Mouse (Mus musculus) T-helper 2 cell (primary cell): Measurements from ENCODE around the gene Lcn10.
"Not testable (repeated sequence)": the region's sequence is repeated elsewhere in the genome, so short reads cannot be mapped to it uniquely, and the experiment has no call there.

Experiments used
- in situ Hi-C: fragments of 300-600 bp; cut with MboI, MseI; formaldehyde crosslinking; loops from one replicate; pipeline ENCODE4 v1.15.1; 2025; ENCODE audit warnings: high pct_unique_total_duplicates

Gene Lcn10

DNA sequence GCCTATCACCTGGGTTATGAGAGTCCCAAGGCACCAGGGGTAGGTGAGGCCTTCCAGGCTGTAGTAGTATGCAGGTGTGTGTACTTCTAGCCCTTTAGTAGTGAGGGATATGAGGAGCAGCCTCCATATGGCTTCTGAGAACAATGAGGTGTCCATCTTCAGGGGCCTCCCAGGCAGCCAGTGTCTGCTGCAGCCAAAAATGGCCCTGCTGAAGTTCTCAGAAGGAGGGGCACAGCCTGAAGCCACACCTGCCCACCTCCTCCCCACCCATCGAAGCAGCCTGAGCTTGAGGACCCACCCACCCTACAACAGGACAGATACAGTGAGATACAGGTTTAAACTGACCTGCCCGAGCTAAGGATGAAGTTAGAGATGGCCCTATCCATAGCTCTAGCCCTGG, at the start of gene Lcn10:
Lcn10 (plus strand) TSS at position 301 of the 400 bp plus-strand sequence.
- in situ Hi-C loops: no loop called here

DNA sequence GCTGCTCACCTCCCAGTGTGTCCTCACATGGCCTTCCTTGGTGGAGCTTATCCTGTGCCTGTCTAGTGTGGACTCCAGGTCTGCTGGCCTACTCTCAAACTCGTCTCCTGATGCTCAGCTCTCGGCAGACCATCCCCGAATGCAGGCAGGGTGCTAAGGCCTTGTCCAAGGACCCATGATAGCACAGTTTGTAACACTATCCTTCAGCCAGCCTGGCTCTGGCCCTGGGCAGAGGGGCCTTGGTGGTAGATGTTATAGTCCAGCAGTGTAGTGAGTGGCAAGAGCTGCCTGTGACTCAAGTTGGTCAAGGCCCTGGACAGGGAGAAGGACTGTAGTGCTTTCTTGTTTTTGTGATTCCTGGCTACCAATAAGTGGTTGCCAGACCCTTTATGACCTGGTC, 48.9 kb upstream of the Lcn10 start:
- in situ Hi-C loops: no loop called here

DNA sequence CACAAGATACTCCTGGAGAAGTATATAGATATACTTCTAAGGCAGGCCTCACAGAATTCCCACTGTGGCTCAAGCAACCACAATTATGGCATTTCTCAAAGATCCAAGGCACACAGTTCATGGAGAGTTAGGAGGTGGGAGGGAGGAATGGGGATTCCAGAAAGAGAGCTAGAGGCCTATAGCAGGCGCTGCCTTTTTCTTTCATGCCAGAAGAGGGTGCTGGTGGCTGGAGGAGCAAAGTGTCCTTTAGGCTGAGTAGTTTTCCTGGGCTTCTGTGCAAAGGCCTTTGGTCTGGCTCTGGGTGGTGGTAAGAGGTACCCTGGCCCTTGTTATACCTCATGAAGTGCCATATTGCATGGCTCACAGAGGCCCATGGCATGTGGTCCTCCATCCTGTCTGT, 48.5 kb upstream of the Lcn10 start:
- in situ Hi-C loops: no loop called here

DNA sequence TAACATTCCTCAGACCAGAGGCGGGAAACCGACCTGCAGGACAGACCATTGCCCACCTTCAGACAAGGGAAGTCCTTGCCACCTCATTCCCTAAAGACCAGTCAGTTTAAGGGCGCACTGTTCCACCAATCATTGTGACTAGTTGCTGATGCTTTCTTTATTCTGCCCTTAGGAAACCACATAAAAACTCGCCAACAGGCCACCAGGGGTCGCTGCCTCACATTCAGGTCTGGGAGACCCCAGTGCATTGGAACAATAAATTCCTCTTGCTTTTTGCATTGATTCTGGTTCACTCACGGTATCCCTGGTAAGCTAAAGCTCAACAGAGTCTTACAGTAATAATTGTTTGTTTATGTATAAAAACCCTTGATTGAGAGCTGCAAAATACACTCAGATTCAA, 42.6 kb upstream of the Lcn10 start:
- in situ Hi-C loops: no loop called here

DNA sequence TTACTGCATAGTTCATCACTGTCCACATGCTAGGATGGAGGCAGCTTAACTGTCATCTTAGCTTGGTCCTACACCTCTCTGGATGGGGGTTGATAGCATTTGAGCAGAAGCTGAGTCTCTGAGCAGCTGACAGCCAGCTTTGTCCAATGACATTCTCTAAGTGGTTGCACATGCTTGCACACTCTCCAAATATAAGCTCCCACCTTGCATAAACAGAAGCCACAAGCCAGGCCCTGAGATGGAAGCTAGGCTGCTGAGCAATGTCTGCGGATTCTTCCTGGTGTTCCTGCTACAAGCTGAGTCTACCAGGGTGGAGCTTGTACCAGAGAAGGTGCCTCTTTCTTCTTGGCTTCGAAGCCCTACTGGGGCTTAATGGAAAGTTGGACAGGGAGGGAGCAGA, 29.6 kb upstream of the Lcn10 start, which contains the start of gene Lcn8:
Lcn8 (plus strand) TSS at position 219 of the 400 bp plus-strand sequence.
- in situ Hi-C loops: no loop called here

DNA sequence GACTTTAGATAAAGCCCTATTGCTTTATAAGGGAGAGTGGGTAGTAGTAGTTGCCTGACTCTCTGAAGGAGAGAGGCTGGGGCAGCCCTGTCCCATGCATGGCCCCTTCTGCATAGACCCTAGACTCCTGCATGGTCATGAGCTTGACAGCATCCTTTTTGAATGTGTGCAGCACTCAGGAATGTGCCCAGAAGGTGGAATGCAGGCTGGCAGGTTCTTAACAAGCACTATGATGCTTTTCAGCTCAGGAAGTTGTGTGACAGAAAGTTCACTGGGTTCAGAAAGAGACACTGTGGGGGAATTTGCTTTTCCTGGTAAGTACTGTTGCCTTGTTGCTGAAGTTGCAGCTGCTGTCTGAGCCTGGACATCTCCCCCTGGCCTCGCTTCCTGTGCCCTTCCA, 28.0 kb upstream of the Lcn10 start:
- in situ Hi-C loops: no loop called here

DNA sequence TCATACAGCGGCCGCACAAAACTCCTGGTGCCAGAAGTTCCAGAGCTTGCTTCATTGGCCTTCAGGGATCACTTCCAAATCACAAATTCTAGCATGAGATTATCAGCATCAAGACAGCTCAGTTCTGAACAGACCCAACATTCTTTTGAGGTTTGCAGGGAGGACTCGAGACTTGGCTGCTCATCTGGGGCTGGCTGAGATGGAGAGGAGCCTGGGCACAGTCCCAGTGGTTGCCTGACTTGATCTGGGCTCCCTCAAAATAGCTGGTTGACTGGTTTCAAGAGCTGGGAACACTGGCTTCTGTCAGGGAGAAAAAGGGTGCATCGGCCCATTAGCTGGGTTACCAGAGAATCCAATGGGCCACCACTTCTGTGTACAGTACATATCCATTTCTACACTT, 25.8 kb upstream of the Lcn10 start:
- in situ Hi-C loops: no loop called here

DNA sequence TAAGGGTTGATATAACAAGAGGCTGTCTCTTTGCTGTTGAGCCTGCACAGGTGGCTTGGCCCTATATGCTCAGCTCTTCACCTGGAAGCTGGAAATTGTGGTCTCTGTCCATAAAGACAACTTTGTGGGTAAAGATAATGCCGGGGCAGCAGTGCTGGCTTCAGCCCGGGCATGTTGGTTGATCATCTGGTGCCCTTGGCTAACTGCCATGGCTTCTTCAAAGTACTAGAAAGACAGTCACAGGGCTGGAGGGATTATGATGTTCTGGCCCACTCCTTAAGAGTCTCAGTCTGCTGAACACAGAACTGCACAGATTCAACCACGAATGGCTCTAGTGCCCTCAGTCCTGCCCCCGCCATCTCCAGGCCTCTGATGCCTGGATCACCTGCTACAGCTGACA, 25.3 kb upstream of the Lcn10 start:
- in situ Hi-C loops: no loop called here

DNA sequence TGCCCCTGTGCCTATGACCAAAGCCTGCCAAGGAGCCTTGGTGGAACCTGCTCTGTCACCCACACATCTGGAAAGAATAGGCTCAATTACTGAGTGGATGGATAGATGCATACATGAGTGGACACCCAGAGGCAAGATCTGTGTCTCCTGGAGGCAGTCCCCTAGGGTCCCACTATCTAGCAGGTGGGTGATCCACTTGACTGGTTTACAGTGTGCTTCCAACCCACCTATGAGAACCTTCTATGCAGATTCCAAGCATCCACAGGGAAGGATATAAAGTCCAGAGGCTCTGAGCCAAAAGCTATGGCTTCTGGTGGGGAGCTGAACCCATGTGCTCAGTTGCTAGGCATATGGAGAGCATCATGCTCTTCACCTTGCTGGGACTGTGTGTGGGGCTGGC, 24.9 kb upstream of the Lcn10 start, which contains the start of gene Lcn5:
Lcn5 (plus strand) TSS at position 301 of the 400 bp plus-strand sequence.
- in situ Hi-C loops: no loop called here

DNA sequence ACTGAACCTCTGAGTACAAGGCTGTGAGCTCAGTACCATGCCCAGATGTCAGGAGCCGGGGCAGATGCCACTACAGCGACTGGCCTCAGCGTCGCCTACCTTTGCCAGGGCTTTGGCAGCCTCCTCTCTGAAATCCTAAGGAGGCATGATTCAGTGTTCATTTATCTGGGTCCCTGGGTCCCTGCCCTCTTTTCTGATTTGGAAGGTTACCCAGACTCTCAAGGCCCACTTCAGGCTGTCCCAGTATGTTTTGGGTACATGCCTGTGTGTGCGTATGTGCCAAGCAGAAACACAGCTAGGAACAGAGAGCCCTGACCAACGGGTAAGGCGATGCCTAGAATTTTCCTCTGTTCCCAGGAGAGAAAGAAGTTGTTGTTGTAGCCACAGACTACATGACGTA, 22.2 kb upstream of the Lcn10 start:
- in situ Hi-C loops: no loop called here

DNA sequence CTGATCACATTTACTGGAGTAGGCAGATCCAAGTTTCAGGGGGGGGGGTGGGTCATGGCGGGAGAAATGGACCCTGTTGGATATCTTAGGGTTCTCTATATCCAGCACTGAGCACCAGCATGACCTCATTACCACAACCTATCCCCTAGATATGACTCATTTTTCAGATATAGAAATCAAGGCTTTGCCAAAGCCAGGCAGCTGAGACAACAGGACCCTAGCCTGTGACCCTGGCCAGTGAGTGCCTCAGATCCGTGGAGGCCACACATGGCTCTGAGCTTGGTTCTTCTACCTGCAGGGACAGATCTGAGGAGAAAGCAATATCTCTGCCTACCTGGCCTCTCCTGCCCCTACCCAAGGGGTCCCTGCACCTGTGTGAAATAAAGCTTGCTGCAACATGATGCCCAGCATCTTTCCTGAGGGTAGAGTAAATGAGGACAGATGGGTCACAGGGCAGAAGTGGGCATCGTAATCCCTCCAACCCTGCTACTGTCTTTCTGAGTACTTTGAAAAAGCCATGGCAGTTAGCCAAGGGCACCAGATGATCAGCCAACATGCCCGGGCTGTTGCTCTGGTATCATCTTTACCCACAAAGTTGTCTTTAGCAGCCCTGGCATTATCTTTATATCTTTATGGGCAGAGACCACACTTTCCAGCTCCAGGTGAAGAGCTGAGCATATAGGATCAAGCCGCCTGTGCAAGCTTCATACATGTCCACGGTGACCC, 21.1 kb upstream of the Lcn10 start:
- in situ Hi-C loops: no loop called here

DNA sequence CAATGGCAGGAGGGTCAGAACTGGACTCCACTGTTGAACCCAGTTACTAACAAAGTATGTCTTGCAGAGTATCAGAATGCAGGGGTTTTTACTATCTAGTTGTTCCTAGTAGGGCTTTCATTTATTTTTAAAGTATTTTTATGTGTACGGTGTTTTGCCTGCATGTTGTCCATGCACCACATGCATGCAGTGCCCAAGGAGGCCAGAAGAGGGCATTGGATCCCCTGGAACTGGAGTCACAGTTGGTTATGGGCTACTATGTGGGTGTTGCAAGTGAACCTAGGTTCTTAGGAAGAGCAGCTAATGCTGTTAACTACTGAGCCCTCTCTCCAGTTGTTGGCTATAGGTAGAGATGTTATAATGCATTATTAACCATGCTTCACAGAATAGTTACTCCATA, 19.0 kb upstream of the Lcn10 start:
- in situ Hi-C loops: no loop called here

DNA sequence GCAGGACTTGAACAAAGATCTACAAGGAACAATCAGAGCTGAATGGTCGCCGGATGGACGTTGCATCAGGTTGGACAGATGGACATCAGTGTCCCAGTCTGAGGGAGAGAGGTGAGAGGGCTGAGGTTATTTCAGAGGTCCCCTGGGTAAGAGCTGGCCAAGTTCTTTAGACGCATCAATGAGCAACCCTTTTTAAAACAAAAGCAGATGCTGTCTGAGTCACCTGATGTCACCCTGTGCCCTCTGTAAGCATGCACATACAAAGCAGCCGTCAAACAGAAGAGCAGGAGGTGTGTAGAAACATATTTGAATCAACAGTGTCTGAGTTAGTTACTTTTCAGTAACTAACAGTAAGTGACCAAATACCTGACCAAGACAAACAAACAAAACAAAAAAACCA, 18.4 kb upstream of the Lcn10 start:
- in situ Hi-C loops: no loop called here

DNA sequence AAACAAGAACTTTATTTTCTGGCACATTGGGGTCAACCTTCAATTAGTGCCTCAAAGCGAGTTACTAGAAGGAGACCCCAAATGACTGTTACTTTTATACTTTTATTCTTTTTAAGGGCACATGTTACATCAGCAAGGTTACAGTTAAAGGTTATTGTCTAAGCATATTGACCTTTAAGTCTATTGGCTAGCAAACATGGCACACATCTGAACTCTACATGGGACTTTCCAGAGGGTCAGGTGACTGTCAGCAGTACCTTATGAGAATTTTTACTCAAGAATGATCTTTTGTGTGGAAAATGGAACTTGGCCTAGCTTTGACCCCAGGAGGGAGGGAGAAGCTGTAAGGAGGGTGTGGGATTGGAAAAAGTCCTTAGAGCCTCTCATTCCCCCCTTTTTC, 16.0 kb upstream of the Lcn10 start:
- in situ Hi-C loops: no loop called here

DNA sequence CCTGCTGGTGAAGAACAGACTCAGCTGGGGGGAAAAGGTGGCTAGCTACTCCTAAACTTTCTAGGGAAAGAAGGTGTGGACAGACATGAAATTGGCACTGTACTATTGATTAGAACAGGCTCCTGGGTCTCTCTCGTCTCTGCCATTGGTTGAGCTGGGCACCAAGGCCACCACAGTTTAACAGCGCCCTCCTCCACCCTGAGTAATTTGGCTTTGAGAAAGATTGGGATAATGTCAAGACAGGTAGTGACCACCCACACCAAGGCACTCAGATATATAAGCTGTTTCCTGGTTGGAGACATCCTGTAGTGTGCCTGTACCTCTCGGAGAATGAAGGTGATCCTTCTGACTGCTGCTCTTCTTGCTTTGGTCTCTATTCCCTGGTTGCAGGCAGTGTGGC, 6.0 kb upstream of the Lcn10 start, which contains the start of gene Lcn6:
Lcn6 (plus strand) TSS at position 301 of the 400 bp plus-strand sequence.
- in situ Hi-C loops: no loop called here

DNA sequence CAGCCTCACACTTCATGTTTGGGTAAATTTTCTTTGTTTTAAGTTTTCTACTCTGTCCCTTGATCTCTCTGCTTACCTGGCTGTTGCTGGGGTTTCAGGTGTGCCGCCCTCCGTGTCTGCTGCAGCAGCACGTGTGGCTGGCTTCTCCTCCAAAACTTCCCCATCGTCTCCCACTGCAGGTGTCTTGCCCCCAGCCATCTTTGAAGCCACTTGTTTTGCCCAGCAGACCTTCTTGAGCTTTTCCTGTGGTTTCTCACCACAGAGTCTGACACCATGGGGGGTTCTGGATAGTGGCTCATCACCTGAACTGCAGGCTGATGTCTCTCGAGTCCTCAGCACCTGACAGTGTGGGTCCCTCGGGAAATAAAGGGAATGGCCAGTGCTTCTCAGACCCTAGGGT, 3.0 kb upstream of the Lcn10 start:
- in situ Hi-C loops: no loop called here

DNA sequence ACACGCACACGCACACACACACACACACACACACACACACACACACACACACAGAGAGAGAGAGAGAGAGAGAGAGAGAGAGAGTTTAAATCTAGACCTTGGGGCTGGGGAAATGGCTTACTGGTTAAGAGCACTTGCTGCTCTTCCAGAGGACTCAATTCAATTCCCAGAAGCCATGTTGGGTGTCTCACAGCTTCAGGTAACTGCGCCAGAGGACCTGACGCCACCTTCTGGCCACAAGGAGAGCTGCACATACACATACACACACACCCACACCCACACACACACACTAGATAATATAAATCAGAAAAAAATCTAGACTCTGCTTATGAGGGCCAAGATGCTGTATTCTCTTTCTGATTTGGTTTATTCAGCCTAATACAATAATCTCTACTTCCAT, 4.4 kb downstream of the Lcn10 start:
- in situ Hi-C loops: no loop called here

DNA sequence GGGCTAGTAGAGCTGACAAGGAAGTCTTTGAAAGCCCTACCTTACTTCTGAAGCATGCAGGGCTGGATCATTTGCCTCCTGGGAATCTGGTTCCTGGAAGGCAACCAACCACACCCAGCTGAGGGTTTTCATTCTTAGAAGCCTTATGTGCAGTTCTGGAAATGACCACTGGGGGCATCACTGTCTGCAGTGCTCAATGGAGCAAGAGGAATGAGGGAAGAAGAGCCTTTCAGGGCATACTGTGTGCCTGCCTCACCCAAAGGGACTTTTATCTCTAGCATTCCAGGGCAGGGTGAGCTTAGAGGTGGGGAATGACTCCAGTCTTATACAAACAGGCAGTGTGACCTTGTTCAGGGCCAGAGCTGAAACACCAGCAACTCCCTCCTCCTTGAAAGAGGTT, 12.1 kb downstream of the Lcn10 start:
- in situ Hi-C loops: no loop called here

DNA sequence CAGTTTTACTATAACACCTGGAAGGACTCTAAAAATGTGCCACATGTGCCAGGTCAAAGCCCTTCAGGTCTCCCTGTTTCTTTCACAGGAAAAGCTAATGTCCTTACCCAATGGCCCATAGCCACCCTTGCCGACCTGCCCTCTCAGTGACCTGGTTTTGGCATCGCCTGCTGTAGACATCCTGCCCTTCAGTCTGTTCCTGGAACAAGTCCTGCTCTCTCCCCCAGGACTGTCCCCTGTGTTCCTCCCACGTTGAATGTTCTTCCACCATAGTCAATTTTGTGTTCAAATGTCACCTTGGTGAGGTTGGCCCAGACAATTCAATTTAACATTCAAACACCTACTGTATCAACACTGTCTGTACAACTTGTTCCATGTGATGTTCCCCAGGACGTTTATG, 14.4 kb downstream of the Lcn10 start:
- in situ Hi-C loops: no loop called here

DNA sequence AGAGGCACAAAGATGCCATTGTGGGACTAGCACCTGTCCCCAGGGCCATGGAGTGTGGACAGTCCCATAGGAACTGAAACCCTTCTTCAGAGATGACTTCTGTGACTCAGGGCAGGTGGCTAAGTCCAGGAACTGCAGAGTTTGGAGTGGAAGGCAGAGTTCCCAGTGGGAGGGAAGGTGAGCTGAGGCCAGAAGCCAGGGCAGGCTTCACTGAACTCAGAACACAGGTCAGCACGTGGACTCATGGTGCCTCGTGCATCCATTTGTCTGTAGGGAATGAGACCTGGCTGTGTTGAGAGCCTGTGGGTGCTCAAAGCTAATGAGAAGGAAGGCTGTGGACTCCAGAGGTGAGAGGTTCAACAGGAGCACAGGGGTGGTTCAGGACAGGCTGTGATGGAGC, 16.2 kb downstream of the Lcn10 start:
- in situ Hi-C loops: no loop called here

DNA sequence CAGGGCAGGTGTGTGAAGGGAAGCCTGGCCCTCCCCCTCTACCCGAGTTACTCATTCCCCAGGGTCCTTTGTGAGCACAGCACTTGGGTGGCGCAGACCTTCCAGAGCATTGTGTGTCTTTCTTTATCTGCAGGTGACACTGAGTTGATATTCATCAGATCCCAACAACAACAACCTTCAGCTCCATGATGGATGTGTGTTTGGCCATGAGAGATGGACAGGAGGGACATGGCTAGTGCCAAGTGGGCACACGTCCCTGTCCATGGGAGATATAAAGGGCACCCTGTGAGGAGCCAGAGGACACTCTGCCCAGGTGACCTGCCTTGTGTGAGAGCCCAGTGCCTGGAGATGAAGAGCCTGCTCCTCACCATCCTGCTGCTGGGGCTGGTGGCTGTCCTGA, 17.2 kb downstream of the Lcn10 start, which contains the start of gene Obp2a:
Obp2a (plus strand) TSS at position 301 of the 400 bp plus-strand sequence.
- in situ Hi-C loops: not testable (repeated sequence)

DNA sequence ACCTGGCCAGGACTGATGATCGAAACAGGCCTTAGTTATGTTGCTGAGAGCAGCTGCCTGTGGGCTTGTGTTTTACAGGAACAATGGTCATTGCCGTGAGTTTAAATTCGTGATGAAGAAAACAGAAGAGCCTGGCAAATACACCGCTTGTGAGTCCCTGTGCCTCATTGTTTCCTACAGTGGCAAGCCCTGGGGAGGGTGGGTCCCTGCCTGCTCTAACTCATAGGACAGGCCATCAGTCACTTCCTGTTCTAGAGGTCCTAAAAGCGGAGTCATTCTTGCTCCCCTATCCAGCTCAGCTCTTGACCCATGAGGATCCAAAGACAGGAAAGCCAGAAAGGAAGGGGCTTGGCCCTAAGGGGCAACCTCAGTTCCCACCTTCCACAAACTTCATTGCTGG, 18.5 kb downstream of the Lcn10 start:
- in situ Hi-C loops: no loop called here

DNA sequence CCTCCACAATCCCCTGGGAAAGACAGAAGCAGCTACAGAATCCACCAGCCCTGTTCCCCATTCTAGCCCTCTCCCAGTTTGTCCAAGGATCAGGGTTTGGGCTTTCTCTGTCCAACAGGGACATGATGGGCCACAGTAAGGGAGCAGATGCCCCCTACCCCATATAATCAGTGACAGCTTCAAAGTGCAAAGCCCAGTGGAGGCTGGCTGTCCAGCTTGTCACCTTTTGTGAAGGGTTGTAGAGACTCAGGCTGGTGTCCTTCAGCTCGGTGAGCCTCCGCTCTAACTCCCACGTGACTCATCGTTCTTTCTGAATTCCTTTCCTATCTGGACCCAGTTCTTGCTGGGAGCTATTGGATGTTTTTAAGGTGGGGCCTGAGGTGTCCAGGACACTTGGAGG, 21.2 kb downstream of the Lcn10 start:
- in situ Hi-C loops: no loop called here
